Mouse (Mus musculus) neural tube, embryonic 10.5 days (tissue): Measurements from ENCODE around the gene Ss18l1.

Source experiments
- DNase-seq: peaks from one replicate; pipeline ENCODE4 v3.0.0-alpha.2; 2017; ENCODE audit warnings: low spot score; ENCODE audit errors: extremely low spot score

Ss18l1 gene

GRCm38 (mm10) chr2:180034753-180035152 is 7.6 kb upstream of the Ss18l1 start:
- DNase-seq, result no peak

GRCm38 (mm10) chr2:180040406-180040805 is 1.9 kb upstream of the Ss18l1 start:
- DNase-seq, result no peak

- peak; percentile 30 for DNase-seq
Observed at GRCm38 (mm10) chr2:180041577-180042255, 593 bp upstream of the Ss18l1 start.

GRCm38 (mm10) chr2:180042858-180043515 is 678 bp downstream of the Ss18l1 start:
- peak; percentile 79 for DNase-seq

- no peak for DNase-seq
Observed at GRCm38 (mm10) chr2:180045283-180045682, 3.0 kb downstream of the Ss18l1 start.

GRCm38 (mm10) chr2:180047580-180047979 is 5.3 kb downstream of the Ss18l1 start:
- no peak for DNase-seq

GRCm38 (mm10) chr2:180047980-180048635 is 5.8 kb downstream of the Ss18l1 start:
- no peak for DNase-seq

- DNase-seq, result peak; percentile 86
Observed at GRCm38 (mm10) chr2:180050986-180051385, 8.7 kb downstream of the Ss18l1 start.

GRCm38 (mm10) chr2:180051986-180052733 is 9.9 kb downstream of the Ss18l1 start:
- DNase-seq, result no peak

GRCm38 (mm10) chr2:180053001-180053400 is 10.7 kb downstream of the Ss18l1 start:
- DNase-seq, result no peak

GRCm38 (mm10) chr2:180063338-180064131 is 21.2 kb downstream of the Ss18l1 start:
- DNase-seq, result no peak

- no peak for DNase-seq
Observed at GRCm38 (mm10) chr2:180069770-180070480, 27.6 kb downstream of the Ss18l1 start.

- peak; percentile 96 for DNase-seq
Observed at GRCm38 (mm10) chr2:180070481-180071453, 28.5 kb downstream of the Ss18l1 start, which contains the start of gene Mtg2. Mtg2 (plus strand) TSS chr2:180070588.

- DNase-seq, result no peak
Observed at GRCm38 (mm10) chr2:180071671-180072070, 29.4 kb downstream of the Ss18l1 start.

- no peak for DNase-seq
Observed at GRCm38 (mm10) chr2:180072886-180073285, 30.6 kb downstream of the Ss18l1 start.

- DNase-seq, result no peak
Observed at GRCm38 (mm10) chr2:180077622-180078021, 35.3 kb downstream of the Ss18l1 start.

GRCm38 (mm10) chr2:180080680-180081079 is 38.4 kb downstream of the Ss18l1 start:
- no peak for DNase-seq

- no peak for DNase-seq
Observed at GRCm38 (mm10) chr2:180083063-180083462, 40.8 kb downstream of the Ss18l1 start.

GRCm38 (mm10) chr2:180084565-180084964 is 42.3 kb downstream of the Ss18l1 start:
- DNase-seq, result no peak
